Mouse (Mus musculus): Measurements from ENCODE around the gene C1qtnf6. TPM values are rescaled to one million over a fixed set of nuclear protein-coding genes. Genes with fewer than 3 reads are reported as not detected.

The C1qtnf6 gene
- polyA plus RNA-seq, 1 experiment from 2014 or later, result 4.9 TPM

GRCm38 (mm10) chr15:78508443-78508842 lies 22.8 kb downstream of the C1qtnf6 start:
- H3K4me2 ChIP-seq (replicated peaks), result no peak overlapping the region
- H3K4me3 ChIP-seq, result no peak overlapping the region
- H3K27ac ChIP-seq (replicated peaks), result no peak overlapping the region
- no peak for ATAC-seq (replicated peaks)
- 46% methylated on average over 7 of the region's 7 CpGs for WGBS
- H3K36me3 ChIP-seq, result no peaks in the 10 kb centered on the region
- H3K9ac ChIP-seq (replicated peaks), result no peak overlapping the region
- peaks cover 3% of the 10 kb centered on the region; the same call in 1 of the 2 replicates for H3K4me1 ChIP-seq
- no peaks in the 10 kb centered on the region for H3K9me3 ChIP-seq
- H3K27me3 ChIP-seq, result no peaks in the 10 kb centered on the region

- Histone ChIP-seq H3K4me3 (no peak overlapping the region), H3K9me3 (no peaks in the 10 kb centered on the region), H3K36me3 (no peaks in the 10 kb centered on the region), H3K27ac (replicated peaks) (no peak overlapping the region), H3K4me1 (peaks cover 3% of the 10 kb centered on the region; the same call in 1 of the 2 replicates), H3K4me2 (replicated peaks) (no peak overlapping the region), H3K9ac (replicated peaks) (no peak overlapping the region), H3K27me3 (no peaks in the 10 kb centered on the region)
- WGBS, result 81% methylated on average over 3 of the region's 3 CpGs
- ATAC-seq (replicated peaks), result no peak
Measured at GRCm38 (mm10) chr15:78505541-78505940, 25.7 kb downstream of the C1qtnf6 start.

DNA sequence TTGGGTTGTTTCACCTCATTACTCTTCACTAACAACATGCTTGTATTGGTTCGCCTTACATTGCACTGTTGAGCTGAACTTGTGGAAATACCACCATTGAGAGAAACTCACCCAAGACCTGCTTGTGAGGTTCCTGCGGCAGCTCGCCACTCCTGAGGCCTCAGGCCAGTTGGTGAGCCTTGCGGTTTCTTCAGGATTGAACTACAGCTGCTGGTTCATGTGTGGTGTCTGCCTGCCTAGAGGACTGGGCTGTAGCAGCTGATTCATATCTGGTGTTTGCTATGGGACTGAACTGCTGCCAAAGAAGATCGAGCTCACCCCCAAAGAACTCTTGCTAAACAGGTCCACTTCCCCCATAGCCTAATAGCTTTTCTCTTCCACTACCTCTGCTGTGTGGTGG lies 26.4 kb downstream of the C1qtnf6 start:
- Histone ChIP-seq H3K27ac (replicated peaks) (no peak overlapping the region), H3K4me3 (no peak overlapping the region), H3K9ac (replicated peaks) (no peak overlapping the region), H3K27me3 (no peaks in the 10 kb centered on the region), H3K9me3 (no peaks in the 10 kb centered on the region), H3K4me1 (no peaks in the 10 kb centered on the region), H3K4me2 (replicated peaks) (no peak overlapping the region), H3K36me3 (no peaks in the 10 kb centered on the region)
- no peak for ATAC-seq (replicated peaks)
- WGBS, result 91% methylated on average over 5 of the region's 5 CpGs

DNA sequence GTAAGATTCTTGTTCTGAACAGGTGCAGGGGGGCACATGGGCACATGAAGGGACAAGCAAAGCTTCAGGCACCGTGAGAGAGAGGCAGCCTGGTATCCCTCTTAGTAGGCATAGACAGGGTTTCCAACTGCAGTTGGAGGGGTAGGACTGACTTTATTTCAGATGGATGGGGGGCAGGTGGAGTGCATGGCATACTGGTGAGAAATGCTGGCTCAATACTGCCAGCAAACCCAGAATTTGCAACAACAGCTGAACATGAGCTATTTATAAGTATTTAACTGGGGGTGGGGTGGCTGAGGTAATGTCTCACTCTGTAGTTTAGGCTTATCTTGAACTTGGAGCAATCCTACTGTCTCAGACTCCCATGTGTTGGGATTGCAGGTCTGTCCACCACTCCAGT lies 27.2 kb downstream of the C1qtnf6 start:
- Histone ChIP-seq H3K4me1 (no peaks in the 10 kb centered on the region), H3K27me3 (no peaks in the 10 kb centered on the region), H3K9ac (replicated peaks) (no peak overlapping the region), H3K27ac (replicated peaks) (no peak overlapping the region), H3K4me3 (no peak overlapping the region), H3K9me3 (no peaks in the 10 kb centered on the region), H3K36me3 (no peaks in the 10 kb centered on the region), H3K4me2 (replicated peaks) (no peak overlapping the region)
- 86% methylated on average over 1 of the region's 1 CpGs for WGBS
- no peak for ATAC-seq (replicated peaks)

- H3K9me3 ChIP-seq, result no peaks in the 10 kb centered on the region
- no peak overlapping the region for H3K9ac ChIP-seq (replicated peaks)
- no peak overlapping the region for H3K27ac ChIP-seq (replicated peaks)
- H3K36me3 ChIP-seq, result no peaks in the 10 kb centered on the region
- 90% methylated on average over 18 of the region's 18 CpGs for WGBS
- H3K4me1 ChIP-seq, result no peaks in the 10 kb centered on the region
- no peak overlapping the region for H3K4me2 ChIP-seq (replicated peaks)
- no peak overlapping the region for H3K4me3 ChIP-seq
- no peak for ATAC-seq (replicated peaks)
- no peaks in the 10 kb centered on the region for H3K27me3 ChIP-seq
Measured at GRCm38 (mm10) chr15:78502437-78503132, 28.6 kb downstream of the C1qtnf6 start.

DNA sequence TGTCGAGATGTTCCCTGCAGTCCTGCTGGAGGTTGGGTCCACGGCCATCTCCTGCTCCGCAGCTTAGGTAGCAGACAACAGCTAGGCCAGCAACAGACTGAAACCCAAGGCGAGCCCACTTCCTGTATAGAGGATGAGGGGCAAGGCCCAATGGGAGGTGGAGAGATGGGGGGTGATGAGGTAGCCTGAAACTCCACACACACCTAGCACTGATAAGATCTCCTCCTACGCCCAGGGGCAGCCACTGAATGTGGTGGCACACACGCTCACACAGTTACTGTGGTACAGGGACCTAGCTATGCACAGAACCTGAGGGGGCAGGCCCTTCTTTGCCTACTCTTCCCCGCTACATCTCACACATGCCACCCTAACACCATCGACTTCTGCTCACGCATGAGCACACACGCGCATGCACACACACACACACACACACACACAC lies 36.2 kb downstream of the C1qtnf6 start, which contains the start of gene Il2rb:
Gene Il2rb (minus strand): TSS at position 304 of the 439 bp plus-strand sequence.
- Histone ChIP-seq H3K4me3 (no peak within 1 kb of the TSS), H3K9me3 (no peaks in the 10 kb centered on the region), H3K27me3 (no peaks in the 10 kb centered on the region), H3K4me1 (no peaks in the 10 kb centered on the region), H3K9ac (replicated peaks) (no peak within 1 kb of the TSS), H3K4me2 (replicated peaks) (no peak within 1 kb of the TSS), H3K36me3 (no peaks in the 10 kb centered on the region), H3K27ac (replicated peaks) (no peak within 1 kb of the TSS)
- ATAC-seq (replicated peaks), result no peak
- WGBS, result 88% methylated on average over 11 of the region's 11 CpGs

DNA sequence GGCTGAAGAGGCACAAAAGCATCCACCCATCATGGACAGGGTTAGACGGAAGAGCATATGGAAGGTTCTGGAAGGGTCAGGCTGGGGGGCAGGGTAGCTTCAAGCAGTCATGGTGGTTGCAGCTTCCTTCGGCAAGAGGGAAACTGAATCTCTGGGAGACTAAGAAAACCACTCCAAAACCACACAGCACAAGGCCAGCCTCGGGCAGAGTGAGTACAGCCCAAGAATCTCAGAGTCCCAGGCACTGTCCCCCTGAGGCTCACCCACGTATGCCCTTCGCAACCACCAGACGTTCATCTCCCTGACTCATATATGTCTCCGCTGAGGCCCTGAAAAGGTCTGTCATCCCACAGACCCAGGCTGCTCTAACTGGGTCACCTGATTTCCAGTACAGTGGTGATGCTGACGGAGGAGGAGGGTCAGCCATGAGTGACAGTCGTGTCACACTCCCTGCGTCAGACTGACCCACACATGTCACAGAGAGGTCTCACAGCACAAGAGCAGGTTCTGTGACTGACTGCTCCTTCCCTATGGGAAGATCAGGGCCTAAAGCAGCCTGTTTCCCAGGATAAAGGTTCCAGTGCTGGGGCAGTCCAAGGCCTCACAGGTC lies 37.7 kb downstream of the C1qtnf6 start:
- Histone ChIP-seq H3K4me3 (no peak overlapping the region), H3K27me3 (no peaks in the 10 kb centered on the region), H3K36me3 (no peaks in the 10 kb centered on the region), H3K9ac (replicated peaks) (no peak overlapping the region), H3K27ac (replicated peaks) (no peak overlapping the region), H3K9me3 (no peaks in the 10 kb centered on the region), H3K4me1 (no peaks in the 10 kb centered on the region), H3K4me2 (replicated peaks) (no peak overlapping the region)
- no peak for ATAC-seq (replicated peaks)
- 78% methylated on average over 10 of the region's 10 CpGs for WGBS

- 85% methylated on average over 3 of the region's 3 CpGs for WGBS
- H3K27me3 ChIP-seq, result no peaks in the 10 kb centered on the region
- H3K9ac ChIP-seq (replicated peaks), result no peak overlapping the region
- H3K9me3 ChIP-seq, result no peaks in the 10 kb centered on the region
- no peak overlapping the region for H3K4me3 ChIP-seq
- no peaks in the 10 kb centered on the region for H3K36me3 ChIP-seq
- ATAC-seq (replicated peaks), result no peak
- H3K4me1 ChIP-seq, result no peaks in the 10 kb centered on the region
- H3K4me2 ChIP-seq (replicated peaks), result no peak overlapping the region
- no peak overlapping the region for H3K27ac ChIP-seq (replicated peaks)
Measured at GRCm38 (mm10) chr15:78491301-78491700, 39.9 kb downstream of the C1qtnf6 start.

GRCm38 (mm10) chr15:78489906-78490305 lies 41.3 kb downstream of the C1qtnf6 start:
- 73% methylated on average over 8 of the region's 8 CpGs for WGBS
- H3K9me3 ChIP-seq, result no peaks in the 10 kb centered on the region
- no peak overlapping the region for H3K9ac ChIP-seq (replicated peaks)
- H3K36me3 ChIP-seq, result no peaks in the 10 kb centered on the region
- no peaks in the 10 kb centered on the region for H3K27me3 ChIP-seq
- no peak overlapping the region for H3K4me3 ChIP-seq
- no peak overlapping the region for H3K27ac ChIP-seq (replicated peaks)
- no peak overlapping the region for H3K4me2 ChIP-seq (replicated peaks)
- H3K4me1 ChIP-seq, result no peaks in the 10 kb centered on the region
- no peak for ATAC-seq (replicated peaks)

- no peaks in the 10 kb centered on the region for H3K9me3 ChIP-seq
- H3K4me2 ChIP-seq (replicated peaks), result no peak overlapping the region
- 88% methylated on average over 3 of the region's 3 CpGs for WGBS
- no peaks in the 10 kb centered on the region for H3K4me1 ChIP-seq
- H3K27ac ChIP-seq (replicated peaks), result no peak overlapping the region
- ATAC-seq (replicated peaks), result no peak
- H3K4me3 ChIP-seq, result no peak overlapping the region
- no peaks in the 10 kb centered on the region for H3K36me3 ChIP-seq
- no peak overlapping the region for H3K9ac ChIP-seq (replicated peaks)
- H3K27me3 ChIP-seq, result no peaks in the 10 kb centered on the region
Measured at GRCm38 (mm10) chr15:78489248-78489647, 42.0 kb downstream of the C1qtnf6 start.

DNA sequence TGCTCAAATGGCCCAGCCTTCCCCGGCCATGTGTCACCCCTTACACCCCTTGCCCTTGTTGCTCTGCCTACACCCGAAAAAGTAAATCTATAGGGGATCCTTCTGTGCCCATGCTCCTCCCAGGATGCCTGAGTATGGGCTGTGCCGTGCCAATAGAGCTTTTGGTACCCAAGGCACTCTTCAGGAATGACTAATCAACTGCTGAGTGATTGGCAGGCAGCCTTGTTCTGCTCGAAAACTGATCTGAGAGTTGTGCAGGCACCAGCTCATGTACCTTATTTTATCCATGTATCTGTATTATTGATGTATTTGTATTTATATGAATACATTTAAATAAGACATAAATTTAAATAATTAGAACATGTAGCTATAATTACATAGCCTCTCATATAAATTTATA lies 44.1 kb downstream of the C1qtnf6 start:
- WGBS, result 56% methylated on average over 4 of the region's 4 CpGs
- H3K9me3 ChIP-seq, result no peaks in the 10 kb centered on the region
- H3K9ac ChIP-seq (replicated peaks), result no peak overlapping the region
- H3K4me2 ChIP-seq (replicated peaks), result no peak overlapping the region
- no peaks in the 10 kb centered on the region for H3K4me1 ChIP-seq
- H3K36me3 ChIP-seq, result no peaks in the 10 kb centered on the region
- no peaks in the 10 kb centered on the region for H3K27me3 ChIP-seq
- no peak for ATAC-seq (replicated peaks)
- H3K4me3 ChIP-seq, result no peak overlapping the region
- no peak overlapping the region for H3K27ac ChIP-seq (replicated peaks)

DNA sequence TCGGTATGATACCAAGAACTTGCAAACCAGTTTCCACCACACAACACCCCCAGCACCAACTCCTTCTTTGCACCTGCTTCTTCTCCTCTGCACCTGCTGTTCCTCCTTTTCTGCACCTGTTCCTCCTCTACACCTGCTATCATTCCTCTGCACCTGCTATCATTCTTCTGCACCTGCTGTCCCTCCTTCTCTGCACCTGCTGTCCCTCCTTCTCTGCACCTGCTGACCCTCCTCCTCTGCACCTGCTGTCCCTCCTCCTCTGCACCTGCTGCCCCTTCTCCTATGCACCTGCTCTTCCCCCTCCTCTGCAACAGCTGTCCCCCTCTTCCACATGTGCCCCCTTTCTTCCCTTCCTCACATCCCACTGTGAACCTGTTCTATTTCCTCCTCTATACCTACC lies 44.7 kb downstream of the C1qtnf6 start:
- Histone ChIP-seq H3K27me3 (no peaks in the 10 kb centered on the region), H3K36me3 (no peaks in the 10 kb centered on the region), H3K9ac (replicated peaks) (no peak overlapping the region), H3K4me3 (no peak overlapping the region), H3K27ac (replicated peaks) (no peak overlapping the region), H3K4me1 (no peaks in the 10 kb centered on the region), H3K4me2 (replicated peaks) (no peak overlapping the region), H3K9me3 (no peaks in the 10 kb centered on the region)
- ATAC-seq (replicated peaks), result no peak
- WGBS, result 93% methylated on average over 1 of the region's 1 CpGs

DNA sequence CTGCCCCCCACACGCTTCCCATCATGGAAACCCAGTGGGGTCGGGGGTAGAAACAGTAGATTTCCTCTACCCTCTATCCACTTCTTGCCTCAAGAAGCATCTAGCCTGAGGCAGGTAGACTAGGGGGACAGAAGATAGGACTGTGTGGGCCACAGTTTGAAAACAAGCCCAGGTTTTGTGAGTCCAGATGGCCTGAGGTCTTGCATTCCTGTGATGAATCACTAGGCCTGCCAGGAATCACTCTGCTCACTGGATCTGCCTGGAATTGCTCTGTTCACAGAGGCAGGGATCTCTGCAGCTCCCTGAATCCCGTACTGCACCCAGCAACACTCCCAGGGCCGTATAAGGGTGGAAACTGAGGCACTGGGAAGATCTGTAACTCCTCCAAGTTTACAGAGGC lies 47.9 kb downstream of the C1qtnf6 start:
- no peaks in the 10 kb centered on the region for H3K27me3 ChIP-seq
- H3K9ac ChIP-seq (replicated peaks), result no peak overlapping the region
- ATAC-seq (replicated peaks), result no peak
- H3K27ac ChIP-seq (replicated peaks), result no peak overlapping the region
- H3K4me1 ChIP-seq, result no peaks in the 10 kb centered on the region
- no peaks in the 10 kb centered on the region for H3K36me3 ChIP-seq
- WGBS, result 81% methylated on average over 4 of the region's 4 CpGs
- no peaks in the 10 kb centered on the region for H3K9me3 ChIP-seq
- H3K4me2 ChIP-seq (replicated peaks), result no peak overlapping the region
- H3K4me3 ChIP-seq, result no peak overlapping the region
